Mouse (Mus musculus): ENCODE data around the gene Rnasek. TPM values are rescaled to one million over a fixed set of nuclear protein-coding genes. Genes with fewer than 3 reads are reported as not detected.

Gene Rnasek
- total RNA-seq, 4 experiments from 2014 or later, result 197 to 255 (median 240) TPM

Small RNAs within 50 kb of the gene (microRNA-seq; reads per million reads assigned to microRNA genes)
- gene Mir195a (672 to 2,169 reads per million in 2 experiments), gene Mir497 (0 reads per million in 2 experiments), gene Mir497b (0 reads per million in 2 experiments)

Other genes starting within 250 kb of the Rnasek start
- 100 to 1,000 TPM; 218 to 247 (median 236) TPM for gene Gabarap, start 248.7 kb downstream of the Rnasek start, total RNA-seq (2022)
- gene Phf23, start 244.1 kb downstream of the Rnasek start, total RNA-seq (2022), result 10 to 100 TPM; 49.6 to 59.9 (median 51.8) TPM
- gene Dvl2, start 239.2 kb downstream of the Rnasek start, total RNA-seq (2022), result 10 to 100 TPM; 28.0 to 36.9 (median 32.9) TPM
- gene Acadvl, start 224.4 kb downstream of the Rnasek start, total RNA-seq (2022), result 10 to 100 TPM; 57.9 to 68.3 (median 61.2) TPM
- gene Dlg4, start 222.9 kb downstream of the Rnasek start, total RNA-seq (2022), result 100 to 1,000 TPM; 721 to 849 (median 797) TPM
- gene Asgr1, start 185.8 kb downstream of the Rnasek start, total RNA-seq (2022), result 1 to 10 TPM in 2 of 4 experiments, under 1 TPM in 2; 0.77 to 2.4 (median 1.5) TPM
- gene Asgr2, start 147.2 kb downstream of the Rnasek start, total RNA-seq (2022), result not detected
- 1 to 10 TPM in 1 of 4 experiments, under 1 TPM in 3; 0.57 to 1.1 (median 0.76) TPM for gene Mgl2, start 109.5 kb downstream of the Rnasek start, total RNA-seq (2022)
- gene Clec10a, start 83.6 kb downstream of the Rnasek start, total RNA-seq (2022), result 1 to 10 TPM in 3 of 4 experiments, under 1 TPM in 1; 0.96 to 3.3 (median 2.7) TPM
- gene Slc16a11, start 27.1 kb downstream of the Rnasek start, total RNA-seq (2022), result 10 to 100 TPM; 32.3 to 43.4 (median 36.5) TPM
- gene Slc16a13, start 18.8 kb downstream of the Rnasek start, total RNA-seq (2022), result 10 to 100 TPM in 1 of 4 experiments, 1 to 10 TPM in 3; 7.6 to 10.4 (median 8.5) TPM
- 1 to 10 TPM; 1.0 to 2.2 (median 1.9) TPM for gene Bcl6b, start 10.0 kb downstream of the Rnasek start, total RNA-seq (2022)
- 10 to 100 TPM; 41.0 to 46.9 (median 42.0) TPM for gene 0610010K14Rik, start 1.9 kb downstream of the Rnasek start, total RNA-seq (2022)
- gene Gm21988, start within 50 bp of the Rnasek start, total RNA-seq (2022), result 1 to 10 TPM; 3.2 to 5.1 (median 3.8) TPM
- gene Alox12, start 15.5 kb upstream of the Rnasek start, total RNA-seq (2022), result under 1 TPM; 0.23 to 0.82 (median 0.55) TPM
- gene Alox12e, start 82.8 kb upstream of the Rnasek start, total RNA-seq (2022), result under 1 TPM; 0.21 to 0.39 (median 0.26) TPM
- under 1 TPM in 1 of 4 experiments, not detected in 3; 0.35 TPM for gene Alox15, start 112.2 kb upstream of the Rnasek start, total RNA-seq (2022)
- 10 to 100 TPM; 31.9 to 37.0 (median 35.2) TPM for gene Pelp1, start 170.2 kb upstream of the Rnasek start, total RNA-seq (2022)
- 10 to 100 TPM; 62.4 to 85.9 (median 70.1) TPM for gene Arrb2, start 192.8 kb upstream of the Rnasek start, total RNA-seq (2022)
- 10 to 100 TPM; 10.8 to 14.1 (median 13.5) TPM for gene Med11, start 212.1 kb upstream of the Rnasek start, total RNA-seq (2022)
- under 1 TPM; 0.11 to 0.79 (median 0.46) TPM for gene Zmynd15, start 219.6 kb upstream of the Rnasek start, total RNA-seq (2022)
- gene Cxcl16, start 220.1 kb upstream of the Rnasek start, total RNA-seq (2022), result 1 to 10 TPM in 3 of 4 experiments, under 1 TPM in 1; 0.97 to 4.6 (median 2.3) TPM

All from left cerebral cortex, adult 8-10 months (tissue).